ENCODE assay signal across 8 mouse cellular contexts in genomic region chr5:36712553-36713534, GRCm38 (mm10). TPM values are rescaled to one million over a fixed set of nuclear protein-coding genes. Genes with fewer than 3 reads are reported as not detected.
A peak's percentile ranks its signal among the peaks of the same experiment; 100 is the strongest.
DNase-seq lines count a peak whose midpoint lies in the region; ATAC-seq and TF ChIP-seq lines count a peak whose summit lies in the region.

No protein-coding gene starts in this region.

- peak overlapping the region; percentile 27; the same call in 1 of the 2 replicates for H3K9ac ChIP-seq in intestine, embryonic 14.5 days (ENCODE audit: low read length)
- H3K9ac ChIP-seq in liver, postnatal 0 days (replicated peaks): peak overlapping the region; percentile 66
- peak overlapping the region; percentile 49 for H3K9ac ChIP-seq in neural tube, embryonic 11.5 days (ENCODE audit: low read length)

- peak; percentile 20 for TF ChIP-seq CTCF in liver, postnatal 0 days (IDR thresholded peaks at IDR 0.05; ENCODE audit: low read depth)

- peaks cover 11% of the 10 kb centered on the region for H3K4me1 ChIP-seq in intestine, embryonic 14.5 days (replicated peaks; ENCODE audit: control insufficient read depth, insufficient read depth, low read length)
- H3K4me1 ChIP-seq in liver, postnatal 0 days (ENCODE audit: insufficient read depth): peaks cover 38% of the 10 kb centered on the region
- H3K4me1 ChIP-seq in neural tube, embryonic 11.5 days (ENCODE audit: control insufficient read depth, insufficient read depth, low read length): peaks cover 11% of the 10 kb centered on the region; the same call in 1 of the 2 replicates

- H3K4me2 ChIP-seq in intestine, embryonic 14.5 days (ENCODE audit: low read length): peak overlapping the region; percentile 62
- peak overlapping the region; percentile 87 for H3K4me2 ChIP-seq in liver, postnatal 0 days (ENCODE audit: low read depth, low read length)
- H3K4me2 ChIP-seq in neural tube, embryonic 11.5 days (ENCODE audit: low read depth): peak overlapping the region; percentile 49

- H3K9me3 ChIP-seq in intestine, embryonic 14.5 days (ENCODE audit: control insufficient read depth, low read length): no peaks in the 10 kb centered on the region
- H3K9me3 ChIP-seq in liver, postnatal 0 days (ENCODE audit: low read length): no peaks in the 10 kb centered on the region
- no peaks in the 10 kb centered on the region for H3K9me3 ChIP-seq in neural tube, embryonic 11.5 days (ENCODE audit: control insufficient read depth, low read length)

- H3K27me3 ChIP-seq in intestine, embryonic 14.5 days (replicated peaks; ENCODE audit: control insufficient read depth, insufficient read depth, low read length): no peaks in the 10 kb centered on the region
- no peaks in the 10 kb centered on the region for H3K27me3 ChIP-seq in liver, postnatal 0 days (ENCODE audit: insufficient read depth, low read length)
- no peaks in the 10 kb centered on the region for H3K27me3 ChIP-seq in neural tube, embryonic 11.5 days (ENCODE audit: control insufficient read depth, insufficient read depth, low read length)

- peak; percentile 39; the same call in 1 of the 2 replicates for TF ChIP-seq EP300 in liver, postnatal 0 days (IDR thresholded peaks at IDR 0.05; ENCODE audit: low read depth)

- peak overlapping the region; percentile 25 for H3K4me3 ChIP-seq in intestine, embryonic 14.5 days (ENCODE audit: low read depth, low read length)
- H3K4me3 ChIP-seq in liver, postnatal 0 days (ENCODE audit: low read depth, low read length): peak overlapping the region; percentile 53
- H3K4me3 ChIP-seq in neural tube, embryonic 11.5 days (ENCODE audit: low read depth, low read length): peak overlapping the region; percentile 12; the same call in 1 of the 2 replicates

- DNase-seq in 3T3-L1 (ENCODE audit: low read depth, low spot score): peak; percentile 98
- peak; percentile 83 for DNase-seq in R1 (ENCODE audit: low read depth, low spot score)
- DNase-seq in embryo, embryonic 10.5 days (ENCODE audit: low spot score): peak; percentile 79
- DNase-seq in gastrocnemius, postnatal 4 days (ENCODE audit: low spot score in 2 of 2): peak; percentile 55 to 81
- DNase-seq in intestine, embryonic 14.5 days (ENCODE audit: low spot score): peak; percentile 88
- DNase-seq in liver, postnatal 0 days: peak; percentile 93
- peak; percentile 62 for DNase-seq in neural tube, embryonic 11.5 days (ENCODE audit: low spot score)
- DNase-seq in testis, postnatal 14 days (ENCODE audit: low spot score): peak; percentile 81

- 5% methylated on average over 31 of the region's 31 CpGs for WGBS in intestine, embryonic 14.5 days
- 8% methylated on average over 31 of the region's 31 CpGs for WGBS in liver, postnatal 0 days (ENCODE audit: insufficient replicate concordance)
- 7% methylated on average over 31 of the region's 31 CpGs for WGBS in neural tube, embryonic 11.5 days

- ATAC-seq in intestine, embryonic 14.5 days (replicated peaks; ENCODE audit: low FRiP score, low TSS enrichment, low read depth): peak; percentile 97
- peak; percentile 97 for ATAC-seq in liver, postnatal 0 days
- no peak for ATAC-seq in neural tube, embryonic 11.5 days (ENCODE audit: insufficient read depth, low FRiP score, low TSS enrichment)

- H3K27ac ChIP-seq in intestine, embryonic 14.5 days (ENCODE audit: low read depth): peak overlapping the region; percentile 58
- peak overlapping the region; percentile 86 for H3K27ac ChIP-seq in liver, postnatal 0 days (ENCODE audit: low read depth)
- H3K27ac ChIP-seq in neural tube, embryonic 11.5 days (ENCODE audit: low read depth, low read length): no peak overlapping the region

- H3K36me3 ChIP-seq in intestine, embryonic 14.5 days (ENCODE audit: control insufficient read depth, insufficient read depth, low read length): no peaks in the 10 kb centered on the region
- no peaks in the 10 kb centered on the region for H3K36me3 ChIP-seq in liver, postnatal 0 days (replicated peaks; ENCODE audit: insufficient read depth, low read length)
- H3K36me3 ChIP-seq in neural tube, embryonic 11.5 days (ENCODE audit: control insufficient read depth, insufficient read depth, low read length): no peaks in the 10 kb centered on the region

RNA-seq across cellular contexts. Expression of gene D5Ertd579e, which starts 17.0 kb away (rescaled TPM):
- total RNA-seq in gastrocnemius, postnatal 4 days (2021): 10 to 100 TPM; 61.3 to 72.9 TPM
- polyA plus RNA-seq in intestine, embryonic 14.5 days (2014; fragmentation: Nextera tagmentation; extraction: Ambion mirVana): 25.8 and 28.3 TPM in 2 replicates
- 15.9 and 18.5 TPM in 2 replicates for polyA plus RNA-seq in liver, postnatal 0 days (2015; fragmentation: Nextera tagmentation; extraction: Ambion mirVana)
- polyA plus RNA-seq in neural tube, embryonic 11.5 days (2014; fragmentation: Nextera tagmentation; extraction: Ambion mirVana): 28.7 and 36.4 TPM in 2 replicates

RNA-seq across cellular contexts. Expression of gene Bloc1s4, which starts 35.6 kb away (rescaled TPM):
- total RNA-seq in gastrocnemius, postnatal 4 days (2021): 10 to 100 TPM; 10.9 to 11.9 TPM
- 20.9 and 22.8 TPM in 2 replicates for polyA plus RNA-seq in intestine, embryonic 14.5 days (2014; fragmentation: Nextera tagmentation; extraction: Ambion mirVana)
- polyA plus RNA-seq in liver, postnatal 0 days (2015; fragmentation: Nextera tagmentation; extraction: Ambion mirVana): 14.6 and 17.9 TPM in 2 replicates
- 25.9 and 27.0 TPM in 2 replicates for polyA plus RNA-seq in neural tube, embryonic 11.5 days (2014; fragmentation: Nextera tagmentation; extraction: Ambion mirVana)
